Mouse (Mus musculus) fibroblast of lung, adult 2 months (primary cell): ENCODE data around the gene Atg4d.
"Not testable (repeated sequence)": the region's sequence is repeated elsewhere in the genome, so short reads cannot be mapped to it uniquely, and the experiment has no call there.

ENCODE experiments used
- DNase-seq: peaks from one replicate; pipeline ENCODE4 v3.0.0-alpha.2; 2011; ENCODE audit warnings: low read depth

Gene Atg4d

GRCm38 (mm10) chr9:21274336-21274735 is 9.2 kb downstream of the Atg4d start:
- no peak for DNase-seq

- no peak for DNase-seq
Observed at GRCm38 (mm10) chr9:21275013-21275710, 10.1 kb downstream of the Atg4d start.

- DNase-seq = no peak
Observed at GRCm38 (mm10) chr9:21275727-21276126, 10.6 kb downstream of the Atg4d start.

- DNase-seq = no peak
Observed at GRCm38 (mm10) chr9:21276307-21276706, 11.2 kb downstream of the Atg4d start.

- no peak for DNase-seq
Observed at GRCm38 (mm10) chr9:21277776-21278175, 12.7 kb downstream of the Atg4d start.

- DNase-seq = no peak
Observed at GRCm38 (mm10) chr9:21283591-21283990, 18.5 kb downstream of the Atg4d start.

- no peak for DNase-seq
Observed at GRCm38 (mm10) chr9:21283994-21284393, 18.9 kb downstream of the Atg4d start.

- DNase-seq = no peak
Observed at GRCm38 (mm10) chr9:21286753-21287152, 21.7 kb downstream of the Atg4d start.

- peak; percentile 95 for DNase-seq
Observed at GRCm38 (mm10) chr9:21287571-21288402, 22.7 kb downstream of the Atg4d start, which contains the start of gene Kri1. TSS of gene Kri1 (minus strand) at chr9:21287969.

GRCm38 (mm10) chr9:21288404-21289336 is 23.6 kb downstream of the Atg4d start:
- no peak for DNase-seq

GRCm38 (mm10) chr9:21289337-21289671 is 24.2 kb downstream of the Atg4d start:
- DNase-seq = no peak

GRCm38 (mm10) chr9:21290589-21290988 is 25.5 kb downstream of the Atg4d start:
- DNase-seq = no peak

- DNase-seq = peak; percentile 100
Observed at GRCm38 (mm10) chr9:21291022-21291787, 26.1 kb downstream of the Atg4d start, which contains the start of gene Cdkn2d. TSS of gene Cdkn2d (minus strand) at chr9:21291407.

GRCm38 (mm10) chr9:21291868-21292267 is 26.8 kb downstream of the Atg4d start:
- not testable (repeated sequence) for DNase-seq

- no peak for DNase-seq
Observed at GRCm38 (mm10) chr9:21292271-21292670, 27.2 kb downstream of the Atg4d start.

- DNase-seq = no peak
Observed at GRCm38 (mm10) chr9:21299014-21299413, 33.9 kb downstream of the Atg4d start.

GRCm38 (mm10) chr9:21305065-21305464 is 40.0 kb downstream of the Atg4d start:
- DNase-seq = no peak

GRCm38 (mm10) chr9:21309150-21309741 is 44.2 kb downstream of the Atg4d start:
- no peak for DNase-seq

- DNase-seq = no peak
Observed at GRCm38 (mm10) chr9:21311695-21312094, 46.6 kb downstream of the Atg4d start.

- no peak for DNase-seq
Observed at GRCm38 (mm10) chr9:21312134-21312533, 47.0 kb downstream of the Atg4d start, which contains the start of gene Ap1m2. TSS of gene Ap1m2 (minus strand) at chr9:21312337.

GRCm38 (mm10) chr9:21313394-21313793 is 48.3 kb downstream of the Atg4d start:
- DNase-seq = peak; percentile 65
